Mouse (Mus musculus) C2C12 (cell line): Measurements from ENCODE around the gene Nefh.

Source experiments
- CEBPB ChIP-seq: IDR thresholded peaks from one replicate; pipeline ENCODE4 v1.6.1; 2011; ENCODE audit warnings: low read depth, mild to moderate bottlenecking, control low read depth, moderate library complexity
- CTCF ChIP-seq: IDR thresholded peaks from one replicate; pipeline ENCODE4 v1.5.1; 2011; ENCODE audit not compliant: control insufficient read depth, insufficient read depth, insufficient read length
- MYOD1 ChIP-seq: IDR thresholded peaks from one replicate; pipeline ENCODE4 v1.6.1; 2011; ENCODE audit warnings: low read depth; ENCODE audit not compliant: control insufficient read depth, insufficient read length
- MYOG ChIP-seq: IDR thresholded peaks from one replicate; pipeline ENCODE4 v1.6.1; 2011; ENCODE audit not compliant: control insufficient read depth, insufficient read length; ENCODE audit errors: extremely low read depth
- USF1 ChIP-seq: IDR thresholded peaks from one replicate; pipeline ENCODE4 v1.6.1; 2011; ENCODE audit warnings: low read depth, mild to moderate bottlenecking, control low read depth, moderate library complexity

GRCm38 (mm10) chr11:4983538-4983937, 35.7 kb upstream of the Nefh start:
- TF ChIP-seq CTCF (no peak), USF1 (no peak), CEBPB (no peak), MYOG (no peak), MYOD1 (no peak)
